Mouse (Mus musculus) cerebellum, postnatal 25 days (tissue): Measurements from ENCODE around the gene Zwilch.
A peak's percentile ranks its signal among the peaks of the same experiment; 100 is the strongest.
"Not testable (repeated sequence)": the region's sequence is repeated elsewhere in the genome, so short reads cannot be mapped to it uniquely, and the experiment has no call there.

Experiments used
- DNase-seq, 2 experiments: peaks; one replicate each; pipeline ENCODE4 v3.0.0; 2021; ENCODE audit warnings: mixed read lengths in 2 of 2

Gene Zwilch

GRCm38 (mm10) chr9:64178974-64179646 is 6.2 kb upstream of the Zwilch start, which contains the start of gene Snapc5:
Gene Snapc5 (plus strand): TSS chr9:64179274.
- peak; percentile 90 to 93 for DNase-seq

GRCm38 (mm10) chr9:64178610-64178973 is 5.7 kb upstream of the Zwilch start:
- no peak for DNase-seq

GRCm38 (mm10) chr9:64175378-64175777 is 2.5 kb upstream of the Zwilch start:
- DNase-seq, result no peak

- no peak for DNase-seq
Observed at GRCm38 (mm10) chr9:64174766-64175165, 1.9 kb upstream of the Zwilch start.

GRCm38 (mm10) chr9:64174341-64174740 is 1.4 kb upstream of the Zwilch start:
- no peak for DNase-seq

GRCm38 (mm10) chr9:64173666-64174220 is 839 bp upstream of the Zwilch start:
- DNase-seq, result no peak

- DNase-seq, result no peak
Observed at GRCm38 (mm10) chr9:64172145-64172815, 624 bp downstream of the Zwilch start.

GRCm38 (mm10) chr9:64169967-64170366 is 2.9 kb downstream of the Zwilch start:
- not testable (repeated sequence) for DNase-seq

GRCm38 (mm10) chr9:64160471-64160870 is 12.4 kb downstream of the Zwilch start:
- no peak for DNase-seq

- DNase-seq, result no peak
Observed at GRCm38 (mm10) chr9:64156641-64157040, 16.3 kb downstream of the Zwilch start.

- DNase-seq, result no peak
Observed at GRCm38 (mm10) chr9:64139879-64140278, 33.0 kb downstream of the Zwilch start.

- peak; percentile 40 to 66 for DNase-seq
Observed at GRCm38 (mm10) chr9:64138896-64139295, 34.0 kb downstream of the Zwilch start.

GRCm38 (mm10) chr9:64131623-64132022 is 41.3 kb downstream of the Zwilch start:
- DNase-seq, result no peak

- no peak for DNase-seq
Observed at GRCm38 (mm10) chr9:64126121-64126520, 46.8 kb downstream of the Zwilch start.

- no peak for DNase-seq
Observed at GRCm38 (mm10) chr9:64125307-64125706, 47.6 kb downstream of the Zwilch start.

- DNase-seq, result not testable (repeated sequence)
Observed at GRCm38 (mm10) chr9:64124846-64125245, 48.1 kb downstream of the Zwilch start.

- DNase-seq, result no peak
Observed at GRCm38 (mm10) chr9:64122601-64123000, 50.3 kb downstream of the Zwilch start.

- no peak for DNase-seq
Observed at GRCm38 (mm10) chr9:64120584-64121277, 52.2 kb downstream of the Zwilch start.

- peak in 1 of 2 experiments; percentile 48 for DNase-seq
Observed at GRCm38 (mm10) chr9:64119898-64120297, 53.0 kb downstream of the Zwilch start.

- peak in 1 of 2 experiments; percentile 26 for DNase-seq
Observed at GRCm38 (mm10) chr9:64116876-64117275, 56.0 kb downstream of the Zwilch start, which contains the start of gene Lctl. Gene Lctl (plus strand): TSS chr9:64117147.

- DNase-seq, result no peak
Observed at GRCm38 (mm10) chr9:64115756-64116155, 57.1 kb downstream of the Zwilch start.

GRCm38 (mm10) chr9:64114646-64115045 is 58.3 kb downstream of the Zwilch start:
- no peak for DNase-seq

GRCm38 (mm10) chr9:64110502-64110901 is 62.4 kb downstream of the Zwilch start:
- no peak for DNase-seq
